Mouse (Mus musculus): Measurements from ENCODE around the gene Ocel1.

- TF ChIP-seq CTCF (IDR thresholded peaks at IDR 0.05; ENCODE audit: extremely low read depth, insufficient read depth, low read length) (no peak), POLR2A (IDR thresholded peaks at IDR 0.05; ENCODE audit: extremely low read depth, insufficient read depth, low read length) (no peak)
Observed at GRCm38 (mm10) chr8:71388267-71388666, 17.2 kb downstream of the Ocel1 start.

Measured in cortical plate, adult 2 months (tissue).